Mouse (Mus musculus): Measurements from ENCODE around the gene C77080.

GRCm38 (mm10) chr4:129188803-129189541 lies 72.2 kb downstream of the C77080 start:
- TF ChIP-seq GATA1 (IDR thresholded peaks at IDR 0.05; ENCODE audit: borderline replicate concordance, low read length): no peak
- TF ChIP-seq FLI1 (IDR thresholded peaks at IDR 0.05; ENCODE audit: low read length): no peak

Measured in megakaryocyte, embryonic 14.5 days (primary cell).